Mouse (Mus musculus): ENCODE measurements around the gene B230118H07Rik. TPM values are rescaled to one million over a fixed set of nuclear protein-coding genes. Genes with fewer than 3 reads are reported as not detected.
A peak's percentile ranks its signal among the peaks of the same experiment; 100 is the strongest.
"Not testable (repeated sequence)": the region's sequence is repeated elsewhere in the genome, so short reads cannot be mapped to it uniquely, and the experiment has no call there.

The B230118H07Rik gene
- polyA plus RNA-seq, 1 experiment: 38.3 TPM

DNA sequence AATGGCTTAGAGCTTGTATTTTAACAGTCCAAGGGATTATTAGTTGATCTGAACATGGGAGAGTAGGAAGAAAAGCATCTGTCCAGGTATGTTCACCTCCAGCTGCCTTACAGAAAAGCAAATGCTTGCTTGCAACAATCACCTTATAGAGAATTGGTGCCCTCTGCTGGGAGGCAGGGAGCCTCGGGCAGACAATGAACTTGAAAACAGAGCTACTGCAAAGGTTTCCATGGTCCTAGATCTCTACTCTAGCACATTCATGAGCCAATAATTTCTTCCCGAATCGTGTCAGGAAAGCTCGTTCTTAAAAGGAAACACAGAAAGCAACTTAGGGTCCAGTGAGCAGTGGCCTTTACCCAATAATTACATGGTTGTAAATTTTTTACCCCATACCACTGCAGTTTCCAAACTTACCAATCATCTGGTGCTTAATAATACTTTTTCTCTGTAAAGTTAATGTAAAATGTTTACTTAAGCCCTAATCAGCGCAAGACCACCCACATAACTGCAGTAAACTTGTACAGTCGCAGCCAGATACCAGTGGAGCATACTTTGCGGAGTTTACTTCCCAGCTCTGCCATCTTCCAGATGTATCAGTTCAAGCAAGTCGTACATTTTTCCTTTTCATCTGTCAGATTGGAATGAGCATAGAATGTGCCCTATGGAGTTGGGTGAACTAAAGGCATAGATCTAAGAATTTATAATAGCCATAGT is 105.5 kb downstream of the B230118H07Rik start:
- Histone ChIP-seq H3K27me3 (ENCODE audit: control insufficient read depth, insufficient read depth, low read length, poor library complexity, severe bottlenecking) (no peaks in the 10 kb centered on the region), H3K9me3 (replicated peaks; ENCODE audit: control insufficient read depth, insufficient read depth, low read length, poor library complexity, severe bottlenecking) (no peaks in the 10 kb centered on the region), H3K4me3 (ENCODE audit: low read depth, low read length) (no peak overlapping the region), H3K27ac (ENCODE audit: insufficient read depth, low read length) (no peak overlapping the region), H3K9ac (ENCODE audit: low read depth, poor library complexity, severe bottlenecking) (no peak overlapping the region), H3K4me1 (ENCODE audit: control insufficient read depth, insufficient read depth, low read length) (no peaks in the 10 kb centered on the region), H3K36me3 (ENCODE audit: control insufficient read depth, insufficient read depth, low read length, poor library complexity, severe bottlenecking) (no peaks in the 10 kb centered on the region)
- TF ChIP-seq EP300 (IDR thresholded peaks at IDR 0.05; ENCODE audit: insufficient read depth, low read depth, low read length) (no peak), CTCF (IDR thresholded peaks at IDR 0.05; ENCODE audit: low read depth, low read length) (peak; percentile 37)

DNA sequence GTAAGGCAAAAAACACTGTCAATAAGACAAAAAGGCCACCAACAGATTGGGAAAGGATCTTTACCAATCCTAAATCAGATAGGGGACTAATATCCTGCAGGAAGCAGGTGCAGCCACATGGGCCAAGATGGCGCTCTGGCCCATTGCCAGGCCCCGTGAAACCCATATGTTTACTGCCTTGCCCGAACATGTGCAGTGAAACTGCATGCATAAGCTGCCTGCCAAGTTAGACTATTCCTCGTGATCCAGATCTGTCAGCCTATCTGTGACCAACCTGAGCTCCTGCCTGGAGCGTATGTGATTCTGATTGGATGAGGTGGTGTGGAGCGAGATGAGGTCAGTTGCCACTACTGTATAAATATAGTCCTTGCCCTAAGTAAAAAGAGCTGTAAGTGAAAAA is 112.4 kb downstream of the B230118H07Rik start:
- not testable (repeated sequence) for H3K27me3 ChIP-seq (ENCODE audit: control insufficient read depth, insufficient read depth, low read length, poor library complexity, severe bottlenecking); H3K9ac ChIP-seq (ENCODE audit: low read depth, poor library complexity, severe bottlenecking); H3K4me3 ChIP-seq (ENCODE audit: low read depth, low read length); H3K27ac ChIP-seq (ENCODE audit: insufficient read depth, low read length); H3K4me1 ChIP-seq (ENCODE audit: control insufficient read depth, insufficient read depth, low read length); H3K9me3 ChIP-seq (replicated peaks; ENCODE audit: control insufficient read depth, insufficient read depth, low read length, poor library complexity, severe bottlenecking); H3K36me3 ChIP-seq (ENCODE audit: control insufficient read depth, insufficient read depth, low read length, poor library complexity, severe bottlenecking)

DNA sequence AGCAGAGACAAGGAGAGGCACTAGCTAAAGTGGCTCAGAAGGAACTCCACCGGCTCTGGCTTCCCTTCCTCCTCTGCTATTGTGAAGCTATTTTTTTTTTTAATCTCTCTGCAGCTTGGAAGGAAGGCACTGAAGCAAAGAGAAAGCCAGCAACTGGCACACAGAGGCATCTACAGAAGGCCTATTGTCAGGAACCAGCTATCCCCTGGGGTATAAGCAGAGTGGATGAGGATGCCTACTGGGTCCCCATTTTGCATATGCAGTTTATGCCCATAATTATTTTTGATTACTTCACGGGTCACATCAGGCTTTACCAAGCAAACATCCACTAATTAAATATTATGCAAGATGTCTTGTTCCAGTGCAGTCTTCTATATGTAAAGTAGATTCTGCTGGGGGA is 115.6 kb downstream of the B230118H07Rik start:
- no peak overlapping the region for H3K9ac ChIP-seq (ENCODE audit: low read depth, poor library complexity, severe bottlenecking)
- no peak for TF ChIP-seq EP300 (IDR thresholded peaks at IDR 0.05; ENCODE audit: insufficient read depth, low read depth, low read length)
- no peak for TF ChIP-seq POLR2A (IDR thresholded peaks at IDR 0.05; ENCODE audit: insufficient read depth, low read length)
- H3K36me3 ChIP-seq (ENCODE audit: control insufficient read depth, insufficient read depth, low read length, poor library complexity, severe bottlenecking): no peaks in the 10 kb centered on the region
- H3K27me3 ChIP-seq (ENCODE audit: control insufficient read depth, insufficient read depth, low read length, poor library complexity, severe bottlenecking): no peaks in the 10 kb centered on the region
- H3K9me3 ChIP-seq (replicated peaks; ENCODE audit: control insufficient read depth, insufficient read depth, low read length, poor library complexity, severe bottlenecking): no peaks in the 10 kb centered on the region
- H3K4me3 ChIP-seq (ENCODE audit: low read depth, low read length): no peak overlapping the region
- H3K27ac ChIP-seq (ENCODE audit: insufficient read depth, low read length): no peak overlapping the region
- no peaks in the 10 kb centered on the region for H3K4me1 ChIP-seq (ENCODE audit: control insufficient read depth, insufficient read depth, low read length)

DNA sequence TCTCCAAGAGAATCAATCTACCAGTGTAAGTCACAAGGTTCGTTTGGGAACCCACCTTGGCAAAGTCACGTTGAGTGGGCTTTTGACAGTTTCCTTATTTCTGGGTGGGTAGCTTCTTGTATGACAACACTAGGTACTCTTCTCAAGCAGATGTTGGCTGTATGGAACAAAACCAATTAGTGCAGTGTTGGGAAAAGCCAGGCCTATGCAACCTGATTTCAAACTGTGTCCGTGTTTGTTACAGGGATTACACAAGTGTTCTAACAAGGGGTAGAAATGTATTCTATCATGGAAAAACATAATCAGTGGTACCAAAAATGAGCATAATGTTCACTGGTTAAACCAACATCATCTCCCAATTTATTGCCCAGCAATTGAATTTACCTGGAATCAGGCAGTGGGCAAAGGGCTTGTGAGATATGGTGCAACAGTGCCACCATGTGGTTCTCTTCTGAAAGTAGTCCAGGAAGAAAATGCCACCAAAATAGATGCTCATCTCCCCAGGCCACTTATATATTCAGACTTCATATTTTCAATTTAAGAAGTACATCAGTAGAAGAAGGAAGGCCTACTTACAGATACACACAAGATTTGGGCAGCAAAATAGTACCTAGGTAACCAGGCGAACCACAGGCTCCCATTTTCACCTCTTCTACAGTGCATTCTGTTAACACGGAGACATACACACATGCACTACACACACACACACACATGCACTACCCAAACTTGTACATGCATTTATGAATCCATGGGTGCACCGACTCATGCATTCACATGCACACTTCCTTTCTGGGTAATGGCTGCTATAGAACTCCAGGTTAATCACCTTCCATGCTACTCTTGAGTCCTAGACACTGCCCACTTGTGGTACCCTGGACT is 123.6 kb downstream of the B230118H07Rik start:
- H3K4me1 ChIP-seq (ENCODE audit: control insufficient read depth, insufficient read depth, low read length): no peaks in the 10 kb centered on the region
- no peak overlapping the region for H3K27ac ChIP-seq (ENCODE audit: insufficient read depth, low read length)
- no peak overlapping the region for H3K4me3 ChIP-seq (ENCODE audit: low read depth, low read length)
- H3K36me3 ChIP-seq (ENCODE audit: control insufficient read depth, insufficient read depth, low read length, poor library complexity, severe bottlenecking): no peaks in the 10 kb centered on the region
- no peaks in the 10 kb centered on the region for H3K9me3 ChIP-seq (replicated peaks; ENCODE audit: control insufficient read depth, insufficient read depth, low read length, poor library complexity, severe bottlenecking)
- TF ChIP-seq CTCF (IDR thresholded peaks at IDR 0.05; ENCODE audit: low read depth, low read length) (peak; percentile 26), POLR2A (IDR thresholded peaks at IDR 0.05; ENCODE audit: insufficient read depth, low read length) (no peak), EP300 (IDR thresholded peaks at IDR 0.05; ENCODE audit: insufficient read depth, low read depth, low read length) (no peak)
- no peaks in the 10 kb centered on the region for H3K27me3 ChIP-seq (ENCODE audit: control insufficient read depth, insufficient read depth, low read length, poor library complexity, severe bottlenecking)
- H3K9ac ChIP-seq (ENCODE audit: low read depth, poor library complexity, severe bottlenecking): no peak overlapping the region

DNA sequence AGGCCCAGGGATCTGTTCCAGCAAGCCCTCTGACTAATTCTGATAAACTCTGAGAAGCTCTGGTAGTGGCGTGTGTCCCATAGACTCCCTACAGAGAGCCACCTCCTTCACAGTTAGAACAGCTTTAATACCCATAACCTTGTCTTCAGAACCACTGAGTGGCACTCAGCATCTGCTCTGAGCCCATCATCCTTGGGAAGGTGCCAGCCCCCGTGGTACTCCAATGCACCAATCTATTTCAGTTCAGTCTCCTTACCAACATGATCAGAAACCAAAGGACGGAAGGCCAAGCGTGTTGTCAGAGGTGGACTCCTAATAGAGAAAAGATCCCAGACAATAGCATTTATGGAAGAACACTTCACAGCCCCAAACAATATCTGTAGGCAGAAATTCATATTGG is 124.2 kb downstream of the B230118H07Rik start:
- H3K36me3 ChIP-seq (ENCODE audit: control insufficient read depth, insufficient read depth, low read length, poor library complexity, severe bottlenecking): no peaks in the 10 kb centered on the region
- H3K4me3 ChIP-seq (ENCODE audit: low read depth, low read length): no peak overlapping the region
- H3K27ac ChIP-seq (ENCODE audit: insufficient read depth, low read length): no peak overlapping the region
- no peak overlapping the region for H3K9ac ChIP-seq (ENCODE audit: low read depth, poor library complexity, severe bottlenecking)
- H3K27me3 ChIP-seq (ENCODE audit: control insufficient read depth, insufficient read depth, low read length, poor library complexity, severe bottlenecking): no peaks in the 10 kb centered on the region
- no peaks in the 10 kb centered on the region for H3K9me3 ChIP-seq (replicated peaks; ENCODE audit: control insufficient read depth, insufficient read depth, low read length, poor library complexity, severe bottlenecking)
- TF ChIP-seq CTCF (IDR thresholded peaks at IDR 0.05; ENCODE audit: low read depth, low read length) (no peak), EP300 (IDR thresholded peaks at IDR 0.05; ENCODE audit: insufficient read depth, low read depth, low read length) (no peak), POLR2A (IDR thresholded peaks at IDR 0.05; ENCODE audit: insufficient read depth, low read length) (no peak)
- H3K4me1 ChIP-seq (ENCODE audit: control insufficient read depth, insufficient read depth, low read length): no peaks in the 10 kb centered on the region

DNA sequence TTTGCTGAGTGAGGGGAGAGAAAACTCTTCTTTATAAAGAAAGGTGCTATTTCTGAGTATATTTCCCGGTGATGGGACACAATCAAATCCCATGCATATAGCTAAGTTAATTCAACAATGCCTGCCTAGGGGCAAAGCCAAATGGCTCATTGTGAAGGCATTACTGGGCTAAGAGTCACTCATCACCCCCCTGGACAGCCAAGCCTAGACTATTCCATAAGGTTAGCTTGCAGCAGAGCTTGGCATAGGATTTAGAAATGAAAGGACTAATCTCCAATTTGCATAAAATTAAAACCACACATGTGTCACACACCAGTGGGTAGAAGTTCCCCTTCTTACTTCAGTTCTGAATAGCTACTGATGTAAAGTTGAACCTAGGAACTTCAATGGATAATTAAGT is 128.8 kb downstream of the B230118H07Rik start:
- H3K9ac ChIP-seq (ENCODE audit: low read depth, poor library complexity, severe bottlenecking): no peak overlapping the region

More for the DNA sequence above, 128.8 kb downstream of the B230118H07Rik start:
- Histone ChIP-seq H3K4me1 (ENCODE audit: control insufficient read depth, insufficient read depth, low read length) (no peaks in the 10 kb centered on the region), H3K9me3 (replicated peaks; ENCODE audit: control insufficient read depth, insufficient read depth, low read length, poor library complexity, severe bottlenecking) (no peaks in the 10 kb centered on the region), H3K4me3 (ENCODE audit: low read depth, low read length) (no peak overlapping the region), H3K27ac (ENCODE audit: insufficient read depth, low read length) (no peak overlapping the region), H3K27me3 (ENCODE audit: control insufficient read depth, insufficient read depth, low read length, poor library complexity, severe bottlenecking) (no peaks in the 10 kb centered on the region), H3K36me3 (ENCODE audit: control insufficient read depth, insufficient read depth, low read length, poor library complexity, severe bottlenecking) (no peaks in the 10 kb centered on the region)
- TF ChIP-seq CTCF (IDR thresholded peaks at IDR 0.05; ENCODE audit: low read depth, low read length) (no peak), POLR2A (IDR thresholded peaks at IDR 0.05; ENCODE audit: insufficient read depth, low read length) (no peak), EP300 (IDR thresholded peaks at IDR 0.05; ENCODE audit: insufficient read depth, low read depth, low read length) (no peak)
